Mouse (Mus musculus): ENCODE results near the gene Irf8. TPM values are rescaled to one million over a fixed set of nuclear protein-coding genes. Genes with fewer than 3 reads are reported as not detected.

Gene Irf8
- polyA plus RNA-seq (2014; fragmentation: Nextera tagmentation; extraction: Ambion mirVana) = 2.7 and 3.7 TPM in 2 replicates

DNA sequence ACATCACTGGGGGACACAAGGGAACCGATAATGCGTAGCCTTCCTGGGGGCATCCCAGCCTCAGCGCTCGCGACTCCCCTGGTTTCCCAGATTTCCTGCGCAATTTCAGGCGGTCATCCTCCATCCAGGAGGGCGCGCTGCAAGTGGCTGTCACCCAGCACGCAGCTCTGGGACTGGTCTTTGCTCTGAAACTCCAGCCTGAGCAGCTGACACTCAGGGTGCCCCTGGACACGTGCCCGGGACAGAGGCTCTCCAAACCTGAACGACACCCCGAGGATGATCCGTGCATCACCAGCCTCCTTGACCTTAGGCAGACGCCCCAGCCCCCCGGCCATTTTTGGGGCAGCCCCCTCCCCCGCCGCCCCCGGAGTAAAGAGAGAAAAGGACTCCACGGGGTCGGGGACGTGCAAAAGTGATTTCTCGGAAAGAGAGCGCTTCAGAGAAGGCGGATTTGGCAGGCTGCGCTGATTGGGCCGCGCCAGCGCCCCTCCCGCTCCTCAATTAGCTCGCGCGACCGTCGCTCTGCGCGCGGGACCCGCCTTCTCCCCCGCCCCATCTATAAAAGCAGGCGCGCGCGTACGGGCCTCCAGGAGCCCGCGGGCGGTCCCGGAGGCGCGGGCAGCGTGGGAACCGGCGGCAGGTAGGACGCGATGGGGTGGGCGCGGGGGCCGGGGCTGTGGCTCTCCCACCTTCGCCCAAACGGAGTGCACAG is at the start of gene Irf8:
Irf8 (plus strand) TSS at position 589 of the 712 bp plus-strand sequence.
- Histone ChIP-seq H3K4me2 (ENCODE audit: low read depth, low read length, severe bottlenecking) (peak within 1 kb of the TSS; percentile 81), H3K4me1 (replicated peaks; ENCODE audit: control insufficient read depth, insufficient read depth, low read length) (peaks cover 2% of the 10 kb centered on the region; the same call in 1 of the 2 replicates), H3K9ac (ENCODE audit: low read length) (peak within 1 kb of the TSS; percentile 43), H3K4me3 (ENCODE audit: low read depth, low read length) (peak within 1 kb of the TSS; percentile 41), H3K27ac (ENCODE audit: low read depth, low read length) (no peak within 1 kb of the TSS), H3K36me3 (ENCODE audit: control insufficient read depth, insufficient read depth, low read length) (no peaks in the 10 kb centered on the region), H3K9me3 (ENCODE audit: control insufficient read depth, low read length) (no peaks in the 10 kb centered on the region), H3K27me3 (ENCODE audit: control insufficient read depth, insufficient read depth, low read length) (peaks cover 22% of the 10 kb centered on the region)
- peak; percentile 89 for ATAC-seq (replicated peaks; ENCODE audit: low FRiP score)
- under 1% methylated on average over 59 of the region's 62 CpGs for WGBS
- DNase-seq (ENCODE audit: low spot score) = peak; percentile 93

- no peaks in the 10 kb centered on the region for H3K27me3 ChIP-seq (ENCODE audit: control insufficient read depth, insufficient read depth, low read length)
- 92% methylated on average over 5 of the region's 5 CpGs for WGBS
- H3K36me3 ChIP-seq (ENCODE audit: control insufficient read depth, insufficient read depth, low read length) = no peaks in the 10 kb centered on the region
- H3K4me3 ChIP-seq (ENCODE audit: low read depth, low read length) = no peak overlapping the region
- H3K9me3 ChIP-seq (ENCODE audit: control insufficient read depth, low read length) = no peaks in the 10 kb centered on the region
- no peak overlapping the region for H3K4me2 ChIP-seq (ENCODE audit: low read depth, low read length, severe bottlenecking)
- ATAC-seq (replicated peaks; ENCODE audit: low FRiP score) (no peak), DNase-seq (ENCODE audit: low spot score) (no peak)
- no peak overlapping the region for H3K27ac ChIP-seq (ENCODE audit: low read depth, low read length)
- H3K9ac ChIP-seq (ENCODE audit: low read length) = no peak overlapping the region
- no peaks in the 10 kb centered on the region for H3K4me1 ChIP-seq (replicated peaks; ENCODE audit: control insufficient read depth, insufficient read depth, low read length)
These were observed 49.6 kb upstream of the Irf8 start for GRCm38 (mm10) chr8:120686576-120686975.

DNA sequence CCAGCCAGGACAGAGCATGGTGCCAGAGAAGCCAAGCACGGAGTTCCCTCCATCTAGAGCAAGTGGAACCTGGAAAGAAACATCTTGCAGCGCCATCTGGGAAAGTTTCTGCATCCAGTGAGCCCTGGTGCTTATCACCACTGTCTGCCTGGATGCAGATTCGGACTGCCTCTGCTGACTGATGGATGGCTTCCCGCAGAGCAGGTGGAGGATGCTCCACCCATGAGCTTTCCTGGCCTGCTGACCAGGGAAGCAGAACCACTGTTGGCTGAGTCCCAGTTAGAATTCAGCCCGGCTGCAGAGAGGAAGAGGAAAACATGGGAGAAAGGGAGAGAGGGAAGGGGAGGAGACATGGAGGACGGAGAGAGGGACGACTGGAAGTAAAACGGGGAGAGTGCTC is 48.4 kb upstream of the Irf8 start:
- Histone ChIP-seq H3K4me3 (ENCODE audit: low read depth, low read length) (no peak overlapping the region), H3K9ac (ENCODE audit: low read length) (no peak overlapping the region), H3K27ac (ENCODE audit: low read depth, low read length) (no peak overlapping the region), H3K4me2 (ENCODE audit: low read depth, low read length, severe bottlenecking) (no peak overlapping the region), H3K36me3 (ENCODE audit: control insufficient read depth, insufficient read depth, low read length) (no peaks in the 10 kb centered on the region), H3K9me3 (ENCODE audit: control insufficient read depth, low read length) (no peaks in the 10 kb centered on the region), H3K27me3 (ENCODE audit: control insufficient read depth, insufficient read depth, low read length) (no peaks in the 10 kb centered on the region), H3K4me1 (replicated peaks; ENCODE audit: control insufficient read depth, insufficient read depth, low read length) (no peaks in the 10 kb centered on the region)
- DNase-seq (ENCODE audit: low spot score) (no peak), ATAC-seq (replicated peaks; ENCODE audit: low FRiP score) (no peak)
- 74% methylated on average over 8 of the region's 8 CpGs for WGBS

DNA sequence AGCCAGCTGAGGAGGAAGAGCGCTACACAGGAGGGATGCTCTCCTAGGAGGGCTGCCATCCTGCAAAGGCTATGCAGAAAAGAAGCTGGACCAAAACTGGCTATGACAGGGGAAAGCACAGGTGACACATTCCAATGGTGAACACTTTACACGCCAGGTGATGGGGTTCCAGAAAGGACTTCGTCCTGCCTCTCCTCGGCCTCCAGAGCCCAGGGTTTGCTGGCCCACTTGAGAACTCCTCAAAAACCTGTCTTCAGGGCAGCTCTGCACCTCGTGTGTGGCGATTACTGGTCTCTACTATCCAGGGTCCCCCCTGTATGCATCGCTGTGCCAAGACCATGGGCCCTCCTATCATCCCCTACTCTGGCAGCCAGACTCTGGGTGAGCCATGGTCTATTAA is 47.6 kb upstream of the Irf8 start:
- no peak overlapping the region for H3K9ac ChIP-seq (ENCODE audit: low read length)
- ATAC-seq (replicated peaks; ENCODE audit: low FRiP score) = no peak
- 89% methylated on average over 7 of the region's 7 CpGs for WGBS
- no peaks in the 10 kb centered on the region for H3K27me3 ChIP-seq (ENCODE audit: control insufficient read depth, insufficient read depth, low read length)
- H3K4me3 ChIP-seq (ENCODE audit: low read depth, low read length) = no peak overlapping the region
- no peak overlapping the region for H3K4me2 ChIP-seq (ENCODE audit: low read depth, low read length, severe bottlenecking)
- no peak overlapping the region for H3K27ac ChIP-seq (ENCODE audit: low read depth, low read length)
- no peaks in the 10 kb centered on the region for H3K4me1 ChIP-seq (replicated peaks; ENCODE audit: control insufficient read depth, insufficient read depth, low read length)
- H3K36me3 ChIP-seq (ENCODE audit: control insufficient read depth, insufficient read depth, low read length) = no peaks in the 10 kb centered on the region
- H3K9me3 ChIP-seq (ENCODE audit: control insufficient read depth, low read length) = no peaks in the 10 kb centered on the region
- no peak for DNase-seq (ENCODE audit: low spot score)

GRCm38 (mm10) chr8:120692934-120693333 is 43.2 kb upstream of the Irf8 start:
- no peaks in the 10 kb centered on the region for H3K27me3 ChIP-seq (ENCODE audit: control insufficient read depth, insufficient read depth, low read length)
- no peaks in the 10 kb centered on the region for H3K4me1 ChIP-seq (replicated peaks; ENCODE audit: control insufficient read depth, insufficient read depth, low read length)
- WGBS = 75% methylated on average over 4 of the region's 4 CpGs
- ATAC-seq (replicated peaks; ENCODE audit: low FRiP score) (no peak), DNase-seq (ENCODE audit: low spot score) (no peak)
- no peak overlapping the region for H3K4me3 ChIP-seq (ENCODE audit: low read depth, low read length)
- no peaks in the 10 kb centered on the region for H3K9me3 ChIP-seq (ENCODE audit: control insufficient read depth, low read length)
- no peak overlapping the region for H3K9ac ChIP-seq (ENCODE audit: low read length)
- no peak overlapping the region for H3K27ac ChIP-seq (ENCODE audit: low read depth, low read length)
- H3K4me2 ChIP-seq (ENCODE audit: low read depth, low read length, severe bottlenecking) = no peak overlapping the region
- no peaks in the 10 kb centered on the region for H3K36me3 ChIP-seq (ENCODE audit: control insufficient read depth, insufficient read depth, low read length)

DNA sequence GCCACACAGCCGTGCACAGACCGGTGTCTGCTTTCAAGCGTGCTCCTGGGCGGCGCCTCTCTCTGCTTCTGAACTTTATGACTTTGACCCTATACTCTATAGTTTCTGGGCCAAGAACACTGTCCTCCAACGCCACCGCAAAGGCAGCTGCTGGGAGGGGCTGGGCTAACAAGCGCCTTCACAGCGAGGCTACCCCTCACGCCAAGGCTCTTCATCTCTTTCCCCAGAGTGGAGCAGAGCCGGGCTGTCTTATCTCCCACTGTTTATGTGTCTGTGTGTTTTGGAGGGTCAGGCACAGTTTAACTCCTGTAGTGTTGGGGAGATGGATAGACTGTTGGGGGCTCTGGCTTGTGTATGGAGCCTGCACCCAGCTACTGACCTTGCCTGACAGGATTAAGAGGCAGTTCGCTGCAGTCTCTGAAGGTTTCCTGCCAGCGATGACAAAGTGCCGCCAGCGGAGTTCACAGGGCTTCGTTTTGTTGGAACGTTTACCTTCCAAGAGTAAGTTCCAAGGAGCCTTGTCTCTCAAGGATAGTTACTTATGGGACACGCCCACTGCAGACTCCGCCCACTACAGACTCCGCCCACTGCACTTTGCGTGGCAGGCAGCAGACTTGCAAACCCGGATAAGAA is 42.2 kb upstream of the Irf8 start:
- no peaks in the 10 kb centered on the region for H3K27me3 ChIP-seq (ENCODE audit: control insufficient read depth, insufficient read depth, low read length)
- no peak for DNase-seq (ENCODE audit: low spot score)
- H3K4me3 ChIP-seq (ENCODE audit: low read depth, low read length) = no peak overlapping the region
- no peaks in the 10 kb centered on the region for H3K4me1 ChIP-seq (replicated peaks; ENCODE audit: control insufficient read depth, insufficient read depth, low read length)
- no peak overlapping the region for H3K27ac ChIP-seq (ENCODE audit: low read depth, low read length)
- no peak overlapping the region for H3K4me2 ChIP-seq (ENCODE audit: low read depth, low read length, severe bottlenecking)
- H3K9me3 ChIP-seq (ENCODE audit: control insufficient read depth, low read length) = no peaks in the 10 kb centered on the region
- no peak for ATAC-seq (replicated peaks; ENCODE audit: low FRiP score)
- no peak overlapping the region for H3K9ac ChIP-seq (ENCODE audit: low read length)
- 56% methylated on average over 22 of the region's 22 CpGs for WGBS
- H3K36me3 ChIP-seq (ENCODE audit: control insufficient read depth, insufficient read depth, low read length) = no peaks in the 10 kb centered on the region

GRCm38 (mm10) chr8:120696401-120697153 is 39.6 kb upstream of the Irf8 start:
- no peak for ATAC-seq (replicated peaks; ENCODE audit: low FRiP score)
- no peak for DNase-seq (ENCODE audit: low spot score)
- no peak overlapping the region for H3K4me2 ChIP-seq (ENCODE audit: low read depth, low read length, severe bottlenecking)
- H3K4me3 ChIP-seq (ENCODE audit: low read depth, low read length) = no peak overlapping the region
- 73% methylated on average over 13 of the region's 13 CpGs for WGBS
- no peaks in the 10 kb centered on the region for H3K9me3 ChIP-seq (ENCODE audit: control insufficient read depth, low read length)
- no peaks in the 10 kb centered on the region for H3K27me3 ChIP-seq (ENCODE audit: control insufficient read depth, insufficient read depth, low read length)
- no peak overlapping the region for H3K27ac ChIP-seq (ENCODE audit: low read depth, low read length)
- H3K4me1 ChIP-seq (replicated peaks; ENCODE audit: control insufficient read depth, insufficient read depth, low read length) = no peaks in the 10 kb centered on the region
- H3K9ac ChIP-seq (ENCODE audit: low read length) = no peak overlapping the region
- H3K36me3 ChIP-seq (ENCODE audit: control insufficient read depth, insufficient read depth, low read length) = no peaks in the 10 kb centered on the region

GRCm38 (mm10) chr8:120697154-120697978 is 38.8 kb upstream of the Irf8 start:
- DNase-seq (ENCODE audit: low spot score) = no peak
- Histone ChIP-seq H3K36me3 (ENCODE audit: control insufficient read depth, insufficient read depth, low read length) (no peaks in the 10 kb centered on the region), H3K9ac (ENCODE audit: low read length) (no peak overlapping the region), H3K4me2 (ENCODE audit: low read depth, low read length, severe bottlenecking) (no peak overlapping the region), H3K4me3 (ENCODE audit: low read depth, low read length) (no peak overlapping the region), H3K27me3 (ENCODE audit: control insufficient read depth, insufficient read depth, low read length) (no peaks in the 10 kb centered on the region), H3K4me1 (replicated peaks; ENCODE audit: control insufficient read depth, insufficient read depth, low read length) (no peaks in the 10 kb centered on the region), H3K27ac (ENCODE audit: low read depth, low read length) (no peak overlapping the region), H3K9me3 (ENCODE audit: control insufficient read depth, low read length) (no peaks in the 10 kb centered on the region)
- ATAC-seq (replicated peaks; ENCODE audit: low FRiP score) = no peak
- WGBS = 89% methylated on average over 17 of the region's 17 CpGs

Measured in forebrain, embryonic 11.5 days (tissue).